Mouse (Mus musculus): ENCODE results near the gene Rrp1. TPM values are rescaled to one million over a fixed set of nuclear protein-coding genes. Genes with fewer than 3 reads are reported as not detected.
A peak's percentile ranks its signal among the peaks of the same experiment; 100 is the strongest.
"Not testable (repeated sequence)": the region's sequence is repeated elsewhere in the genome, so short reads cannot be mapped to it uniquely, and the experiment has no call there.

Gene Rrp1
- polyA plus RNA-seq, 1 experiment from 2014 or later: 402 TPM

DNA sequence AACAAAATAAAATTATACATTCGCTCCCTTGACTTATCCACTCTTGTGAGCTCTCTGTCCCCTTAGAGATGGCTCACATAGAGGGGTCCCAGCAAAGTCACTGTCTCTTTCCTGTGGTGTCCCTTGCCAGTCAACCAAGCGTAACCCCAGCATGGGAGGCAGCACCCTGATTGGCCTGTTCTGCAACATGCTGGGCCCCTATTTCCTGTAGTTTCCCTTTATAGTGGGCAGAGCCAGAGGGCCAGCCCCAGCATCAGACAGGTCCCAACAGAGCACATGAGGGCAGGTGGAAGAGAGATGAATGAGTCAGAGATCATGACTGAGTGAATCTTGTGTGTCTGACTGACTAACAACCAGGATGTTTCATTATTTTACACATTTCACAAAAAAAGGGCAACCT, 8.1 kb upstream of the Rrp1 start:
- Histone ChIP-seq H3K4me2 (no peak overlapping the region), H3K27ac (replicated peaks) (no peak overlapping the region), H3K9ac (no peak overlapping the region), H3K36me3 (no peaks in the 10 kb centered on the region), H3K9me3 (no peaks in the 10 kb centered on the region), H3K4me3 (no peak overlapping the region), H3K4me1 (replicated peaks) (peaks cover 6% of the 10 kb centered on the region; the same call in 1 of the 2 replicates), H3K27me3 (no peaks in the 10 kb centered on the region)
- ATAC-seq (ENCODE audit: low FRiP score, low read depth): no peak
- 88% methylated on average over 2 of the region's 2 CpGs for WGBS

DNA sequence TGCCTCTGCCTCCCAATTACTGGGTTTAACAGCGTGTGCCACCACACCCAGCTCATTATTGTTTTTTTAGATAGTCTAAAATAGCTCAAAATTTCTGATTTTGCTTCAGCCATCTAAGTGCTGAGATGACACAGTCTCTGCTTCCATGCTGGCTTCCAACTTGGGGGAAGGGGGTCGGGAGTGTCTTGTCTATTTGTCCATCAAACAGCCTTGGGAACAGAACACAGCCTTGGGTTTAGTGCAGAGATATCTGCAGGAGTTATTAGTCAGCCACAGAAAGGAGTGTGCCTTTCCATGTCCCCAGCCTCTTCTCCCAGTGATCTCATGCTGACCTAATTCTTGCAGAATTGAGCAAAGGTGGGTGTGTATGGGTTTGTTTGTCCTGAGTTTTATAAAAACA, 5.9 kb upstream of the Rrp1 start:
- H3K9me3 ChIP-seq: no peaks in the 10 kb centered on the region
- 92% methylated on average over 2 of the region's 2 CpGs for WGBS
- no peaks in the 10 kb centered on the region for H3K4me1 ChIP-seq (replicated peaks)
- ATAC-seq (ENCODE audit: low FRiP score, low read depth): no peak
- H3K4me3 ChIP-seq: no peak overlapping the region
- H3K9ac ChIP-seq: no peak overlapping the region
- no peak overlapping the region for H3K27ac ChIP-seq (replicated peaks)
- no peak overlapping the region for H3K4me2 ChIP-seq
- no peaks in the 10 kb centered on the region for H3K27me3 ChIP-seq
- no peaks in the 10 kb centered on the region for H3K36me3 ChIP-seq

DNA sequence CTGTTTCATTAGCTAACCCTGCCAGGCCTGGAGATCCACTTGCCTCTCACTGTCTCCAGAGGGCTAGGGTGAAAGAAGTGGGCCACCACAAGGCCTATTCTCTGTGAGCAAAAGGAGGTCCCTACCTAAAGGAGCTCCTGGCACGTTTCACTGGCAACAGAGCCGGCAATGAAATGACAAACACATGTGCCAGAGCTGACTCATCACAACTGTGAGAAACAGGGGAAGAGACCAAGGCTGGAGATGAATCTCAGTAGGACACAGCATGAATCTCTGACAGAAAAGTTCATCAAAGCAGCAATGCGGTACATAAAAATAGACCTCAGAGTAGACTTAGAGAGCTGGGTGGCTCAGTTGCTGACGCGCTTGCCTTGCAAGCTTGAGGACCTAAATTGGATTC, 5.0 kb upstream of the Rrp1 start:
- Histone ChIP-seq H3K27me3 (no peaks in the 10 kb centered on the region), H3K4me2 (no peak overlapping the region), H3K4me1 (replicated peaks) (peaks cover 5% of the 10 kb centered on the region; the same call in 1 of the 2 replicates), H3K36me3 (no peaks in the 10 kb centered on the region), H3K4me3 (no peak overlapping the region), H3K9me3 (no peaks in the 10 kb centered on the region), H3K9ac (no peak overlapping the region), H3K27ac (replicated peaks) (no peak overlapping the region)
- WGBS: 62% methylated on average over 5 of the region's 5 CpGs
- ATAC-seq (ENCODE audit: low FRiP score, low read depth): no peak

DNA sequence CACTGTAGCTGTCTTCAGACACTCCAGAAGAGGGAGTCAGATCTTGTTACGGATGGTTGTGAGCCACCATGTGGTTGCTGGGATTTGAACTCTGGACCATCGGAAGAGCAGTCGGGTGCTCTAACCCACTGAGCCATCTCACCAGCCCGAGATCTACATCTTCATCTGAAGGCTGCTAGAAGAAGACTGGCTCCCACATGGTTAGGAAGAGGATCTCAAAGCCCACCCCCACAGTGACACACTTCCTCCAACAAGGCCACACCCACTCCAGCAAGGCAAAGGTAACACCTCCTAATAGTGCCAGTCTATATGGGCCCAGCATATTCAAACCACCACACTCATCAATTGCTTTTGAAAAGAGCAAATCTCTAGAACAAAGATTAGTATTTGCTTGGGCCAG, 2.1 kb upstream of the Rrp1 start:
- ATAC-seq (ENCODE audit: low FRiP score, low read depth); H3K36me3 ChIP-seq; H3K9ac ChIP-seq; H3K4me3 ChIP-seq; H3K27me3 ChIP-seq; H3K4me2 ChIP-seq; H3K9me3 ChIP-seq; H3K27ac ChIP-seq (replicated peaks): not testable (repeated sequence)
- WGBS: 84% methylated on average over 3 of the region's 4 CpGs
- peaks cover 19% of the 10 kb centered on the region for H3K4me1 ChIP-seq (replicated peaks)

DNA sequence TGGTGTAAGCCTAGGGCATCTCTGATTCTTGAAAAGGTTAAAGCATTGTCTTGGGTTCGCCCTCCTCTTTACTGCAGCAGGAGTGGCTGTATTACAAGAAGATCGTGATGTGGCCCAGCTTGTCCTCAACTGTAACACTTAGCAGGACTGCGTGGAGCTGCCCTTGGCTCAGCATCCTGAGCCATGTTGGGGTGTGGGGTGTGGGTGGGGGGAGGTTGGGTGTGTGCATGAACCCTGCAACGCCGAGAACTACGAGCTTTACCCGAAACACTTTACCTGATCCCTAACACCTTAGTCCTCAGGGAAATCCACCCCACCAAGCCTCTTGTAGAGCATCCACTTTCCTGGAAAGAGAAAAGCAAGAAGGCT, 293 bp upstream of the Rrp1 start:
- Histone ChIP-seq H3K4me1 (replicated peaks) (peaks cover 19% of the 10 kb centered on the region), H3K9me3 (no peaks in the 10 kb centered on the region), H3K27me3 (no peaks in the 10 kb centered on the region), H3K9ac (no peak overlapping the region), H3K27ac (replicated peaks) (peak overlapping the region; percentile 83), H3K4me2 (peak overlapping the region; percentile 75), H3K36me3 (peaks cover 23% of the 10 kb centered on the region), H3K4me3 (peak overlapping the region; percentile 62)
- 48% methylated on average over 7 of the region's 7 CpGs for WGBS
- no peak; the same call in 1 of the 2 replicates for ATAC-seq (ENCODE audit: low FRiP score, low read depth)

DNA sequence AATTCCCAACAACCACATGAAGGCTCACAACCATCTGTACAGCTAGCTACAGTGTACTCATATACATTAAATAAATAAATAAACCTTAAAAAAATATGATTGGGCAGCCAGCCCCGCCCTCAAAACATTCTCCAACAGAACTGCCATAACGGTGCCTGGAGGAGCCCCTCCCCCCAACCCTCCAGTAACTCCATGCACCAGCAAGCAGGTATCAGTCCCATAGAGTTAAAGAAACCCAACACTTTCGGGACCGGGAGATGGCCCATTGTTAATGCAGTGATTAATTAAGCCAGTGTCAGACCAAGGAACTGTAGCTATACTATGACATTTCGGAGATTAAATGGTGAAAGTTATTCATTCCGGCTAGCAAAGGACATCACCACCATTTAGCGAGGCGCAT, 992 bp downstream of the Rrp1 start:
- Histone ChIP-seq H3K27me3 (no peaks in the 10 kb centered on the region), H3K4me2 (peak overlapping the region; percentile 75), H3K36me3 (peaks cover 30% of the 10 kb centered on the region), H3K9me3 (no peaks in the 10 kb centered on the region), H3K9ac (peak overlapping the region; percentile 65), H3K4me3 (peak overlapping the region; percentile 62), H3K4me1 (replicated peaks) (peaks cover 19% of the 10 kb centered on the region), H3K27ac (replicated peaks) (peak overlapping the region; percentile 83)
- WGBS: 12% methylated on average over 8 of the region's 8 CpGs
- ATAC-seq (ENCODE audit: low FRiP score, low read depth): peak; percentile 10

DNA sequence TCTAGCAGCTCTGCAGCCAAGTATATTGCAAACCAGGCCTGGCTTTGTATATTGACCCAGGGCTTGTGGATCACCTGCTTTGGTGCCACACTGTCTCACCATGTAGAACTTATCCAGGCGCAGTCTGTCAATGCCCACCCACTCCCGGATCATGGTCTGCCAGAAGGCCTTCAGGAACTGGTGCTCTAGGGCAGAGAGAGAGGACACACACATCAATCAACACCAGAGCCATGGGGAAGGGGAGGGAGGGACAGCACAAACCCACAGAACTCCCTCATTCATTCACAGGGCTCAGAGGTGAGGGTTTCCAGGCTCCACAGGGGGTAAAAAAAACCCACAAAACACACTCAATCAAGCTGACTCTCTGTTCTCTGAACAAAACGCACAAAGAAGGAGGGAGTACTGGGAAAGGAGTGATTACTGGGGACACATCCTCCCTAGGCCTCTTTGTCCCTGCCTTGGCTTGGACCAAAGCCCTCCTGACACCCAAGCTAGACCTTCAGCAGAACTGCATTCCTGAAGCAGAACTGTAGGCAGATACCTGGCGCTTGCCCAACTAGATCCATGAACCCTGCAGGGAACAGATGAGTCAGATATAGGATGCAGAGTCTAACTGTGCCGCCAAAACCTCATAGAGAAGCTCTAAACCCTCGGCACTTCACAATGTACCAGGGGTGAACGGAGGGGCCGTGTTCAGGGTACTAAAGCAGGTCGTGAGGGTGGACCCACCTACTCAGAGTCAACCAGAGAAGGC, 3.6 kb downstream of the Rrp1 start:
- Histone ChIP-seq H3K4me1 (replicated peaks) (peaks cover 19% of the 10 kb centered on the region), H3K9me3 (no peaks in the 10 kb centered on the region), H3K27ac (replicated peaks) (no peak overlapping the region), H3K36me3 (peaks cover 51% of the 10 kb centered on the region), H3K4me3 (no peak overlapping the region), H3K27me3 (no peaks in the 10 kb centered on the region), H3K9ac (no peak overlapping the region), H3K4me2 (no peak overlapping the region)
- no peak for ATAC-seq (ENCODE audit: low FRiP score, low read depth)
- WGBS: 80% methylated on average over 9 of the region's 9 CpGs

DNA sequence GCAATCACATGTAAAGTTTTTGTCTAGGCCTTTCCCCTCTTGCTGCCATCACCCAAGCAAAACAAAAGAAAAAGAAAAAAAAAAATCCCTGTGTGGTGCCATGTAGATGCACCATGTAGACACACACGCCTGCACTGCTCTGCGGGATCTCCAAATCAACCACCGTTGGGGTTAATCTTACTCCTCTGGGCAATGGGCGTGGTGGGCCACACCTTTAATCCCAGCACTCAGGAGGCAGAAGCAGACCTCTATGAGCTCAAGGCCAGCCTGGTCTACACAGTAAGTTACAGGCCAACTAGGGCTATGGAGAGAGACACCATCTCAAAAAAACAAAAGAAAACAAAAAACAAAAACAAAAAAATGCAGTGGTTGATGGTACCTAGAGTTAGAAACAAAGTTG, 5.7 kb downstream of the Rrp1 start:
- H3K9ac ChIP-seq: no peak overlapping the region
- H3K9me3 ChIP-seq: no peaks in the 10 kb centered on the region
- H3K27ac ChIP-seq (replicated peaks): no peak overlapping the region
- H3K4me3 ChIP-seq: no peak overlapping the region
- H3K4me1 ChIP-seq (replicated peaks): peaks cover 14% of the 10 kb centered on the region
- no peaks in the 10 kb centered on the region for H3K27me3 ChIP-seq
- ATAC-seq (ENCODE audit: low FRiP score, low read depth): no peak
- H3K4me2 ChIP-seq: no peak overlapping the region
- H3K36me3 ChIP-seq: peaks cover 71% of the 10 kb centered on the region
- 92% methylated on average over 4 of the region's 4 CpGs for WGBS

DNA sequence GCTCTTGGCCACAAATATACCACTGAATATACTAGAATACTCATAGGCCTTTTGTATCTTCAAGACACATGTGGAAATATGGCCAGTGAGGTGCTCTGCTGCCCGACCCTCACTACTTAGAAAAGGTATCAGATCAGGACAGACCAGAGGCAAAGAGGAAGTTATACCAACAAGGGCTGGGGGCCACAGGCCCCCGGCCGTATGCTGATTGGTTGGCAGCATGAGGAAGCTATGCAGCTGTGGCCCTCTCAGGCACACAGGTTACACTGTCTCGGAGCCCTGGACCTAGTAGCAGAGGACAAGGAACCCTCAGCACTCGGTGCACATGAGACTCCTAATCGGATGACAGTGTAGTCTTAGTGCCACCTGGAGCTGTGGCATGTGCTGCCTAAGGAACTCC, 6.7 kb downstream of the Rrp1 start:
- no peak for ATAC-seq (ENCODE audit: low FRiP score, low read depth)
- Histone ChIP-seq H3K9ac (no peak overlapping the region), H3K27ac (replicated peaks) (no peak overlapping the region), H3K9me3 (no peaks in the 10 kb centered on the region), H3K36me3 (peaks cover 81% of the 10 kb centered on the region), H3K4me1 (replicated peaks) (peaks cover 5% of the 10 kb centered on the region), H3K4me3 (no peak overlapping the region), H3K4me2 (no peak overlapping the region), H3K27me3 (no peaks in the 10 kb centered on the region)
- WGBS: 97% methylated on average over 6 of the region's 6 CpGs

DNA sequence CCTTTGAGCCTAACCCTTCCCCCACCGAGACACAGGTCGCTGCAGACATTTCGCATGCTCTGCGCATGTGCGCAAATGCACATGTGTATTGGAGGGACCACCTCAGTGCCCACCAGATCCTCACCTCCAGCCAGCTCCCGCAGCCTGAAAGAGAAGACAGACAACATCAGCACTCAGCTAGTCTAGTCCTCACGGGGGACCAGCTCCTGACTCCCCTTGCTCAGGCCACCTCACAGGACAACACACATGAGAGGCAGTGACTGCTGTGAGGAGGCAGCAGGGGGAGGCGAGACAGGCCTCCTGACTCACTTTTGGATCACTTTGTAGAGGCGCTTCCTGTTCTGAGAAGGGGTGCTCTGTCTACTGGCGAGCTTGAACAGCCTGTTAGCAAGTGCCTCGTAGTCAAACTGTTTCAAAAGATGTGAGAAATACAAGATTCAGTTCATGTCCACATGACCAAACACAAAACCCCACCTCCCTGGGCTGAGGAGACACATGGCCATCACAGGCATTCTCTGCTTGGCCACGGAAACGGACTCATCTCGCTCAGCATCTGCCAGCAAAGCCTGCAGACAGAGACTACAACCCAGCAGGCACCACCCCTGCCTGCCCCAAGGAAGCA, 10.4 kb downstream of the Rrp1 start:
- no peak for ATAC-seq (ENCODE audit: low FRiP score, low read depth)
- Histone ChIP-seq H3K36me3 (peaks cover 65% of the 10 kb centered on the region), H3K4me2 (no peak overlapping the region), H3K4me1 (replicated peaks) (0 out of 2 replicates have a peak, but pooled peaks cover 9% of the 10 kb centered on the region), H3K9ac (no peak overlapping the region), H3K4me3 (no peak overlapping the region), H3K27me3 (no peaks in the 10 kb centered on the region), H3K27ac (replicated peaks) (no peak overlapping the region), H3K9me3 (no peaks in the 10 kb centered on the region)
- WGBS: 92% methylated on average over 14 of the region's 14 CpGs

DNA sequence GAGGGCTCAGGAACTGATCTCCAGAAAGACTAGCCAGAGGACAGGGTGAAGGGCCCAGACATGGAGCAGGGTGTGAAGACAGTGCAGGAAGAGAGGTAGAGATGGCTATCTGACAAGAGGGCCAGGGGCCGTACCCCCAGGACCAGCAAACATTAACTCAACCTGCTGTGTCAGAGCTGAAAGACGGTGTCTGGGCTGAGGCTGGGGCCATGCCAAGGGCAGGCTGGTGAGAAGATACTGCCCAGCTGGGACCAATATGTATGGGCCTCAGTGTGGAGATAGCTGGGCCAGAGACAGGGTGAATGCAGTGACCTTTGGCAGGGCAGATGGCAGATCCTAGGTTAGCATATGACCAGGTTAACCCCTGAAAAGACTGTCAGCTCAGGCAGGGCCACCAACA, 11.7 kb downstream of the Rrp1 start:
- Histone ChIP-seq H3K27me3 (no peaks in the 10 kb centered on the region), H3K36me3 (peaks cover 55% of the 10 kb centered on the region), H3K9ac (no peak overlapping the region), H3K4me1 (replicated peaks) (peaks cover 15% of the 10 kb centered on the region; the same call in 1 of the 2 replicates), H3K27ac (replicated peaks) (no peak overlapping the region), H3K9me3 (no peaks in the 10 kb centered on the region), H3K4me3 (no peak overlapping the region), H3K4me2 (no peak overlapping the region)
- no peak for ATAC-seq (ENCODE audit: low FRiP score, low read depth)
- 81% methylated on average over 2 of the region's 2 CpGs for WGBS

DNA sequence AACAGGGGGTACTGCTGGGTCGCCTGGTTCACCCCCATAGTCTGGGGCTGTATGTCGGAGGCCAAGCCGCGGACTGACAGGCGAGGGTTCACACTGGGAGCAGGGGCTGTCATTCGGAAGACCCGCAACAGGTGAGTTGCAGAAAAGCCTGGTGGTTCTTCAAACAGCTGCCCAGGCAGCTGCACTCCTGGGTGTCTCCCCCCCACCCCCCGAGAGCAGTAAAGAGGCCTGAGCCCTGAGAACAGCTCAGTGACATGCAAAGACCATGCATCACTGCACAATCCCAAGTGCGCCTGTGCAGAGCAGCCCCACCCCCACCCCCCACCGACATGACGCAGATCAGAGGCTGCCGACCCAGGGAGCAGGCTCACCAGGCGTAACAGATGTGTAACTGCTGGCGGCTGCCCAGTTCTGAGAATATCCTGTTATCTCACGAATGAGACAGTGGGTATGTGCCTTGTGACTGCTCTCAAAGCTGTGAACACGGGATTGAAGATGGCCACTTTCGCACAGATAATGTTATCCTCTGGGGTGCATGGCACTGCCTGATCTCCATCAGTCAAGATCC, 13.7 kb downstream of the Rrp1 start:
- Histone ChIP-seq H3K36me3 (peaks cover 41% of the 10 kb centered on the region), H3K9me3 (no peaks in the 10 kb centered on the region), H3K4me3 (no peak overlapping the region), H3K9ac (no peak overlapping the region), H3K4me1 (replicated peaks) (peaks cover 25% of the 10 kb centered on the region), H3K4me2 (no peak overlapping the region), H3K27me3 (no peaks in the 10 kb centered on the region), H3K27ac (replicated peaks) (0 out of 2 replicates have a peak overlapping the region, but pooled peaks have one; percentile 22)
- WGBS: 36% methylated on average over 17 of the region's 17 CpGs
- no peak; the same call in 1 of the 2 replicates for ATAC-seq (ENCODE audit: low FRiP score, low read depth)

Measured in hindbrain, embryonic 15.5 days (tissue).